13 mouse cellular contexts compared by ENCODE assay signal in genomic region chr8:98403645-98404032, GRCm38 (mm10).
"Had no signal": no experiment of that assay in that cellular context is flagged by ENCODE, and none has a peak within 500 bp of the region (broad histone marks: within the 10 kb centered on the region; RNA-seq: fewer than 3 reads in every experiment).

No protein-coding gene starts in this region.

- H3K4me1 ChIP-seq: neural tube, embryonic 15.5 days; stomach, embryonic 15.5 days had no signal

- H3K9ac ChIP-seq: neural tube, embryonic 15.5 days; stomach, embryonic 15.5 days had no signal

- H3K4me2 ChIP-seq: neural tube, embryonic 15.5 days; stomach, embryonic 15.5 days had no signal

- H3K9me3 ChIP-seq: neural tube, embryonic 15.5 days; stomach, embryonic 15.5 days had no signal

- H3K4me3 ChIP-seq: neural tube, embryonic 15.5 days; stomach, embryonic 15.5 days had no signal

- H3K27me3 ChIP-seq: neural tube, embryonic 15.5 days; stomach, embryonic 15.5 days had no signal

- H3K27ac ChIP-seq: neural tube, embryonic 15.5 days; stomach, embryonic 15.5 days; stomach, postnatal 0 days had no signal

- H3K36me3 ChIP-seq: neural tube, embryonic 15.5 days; stomach, embryonic 15.5 days had no signal

- DNase-seq: right cerebral cortex, adult 18-20 months; right cerebral cortex, postnatal 25 days; right cerebral cortex, postnatal 4 days; spleen, adult 18-20 months; thymus, adult 18-20 months; thymus, adult 2 months; thymus, postnatal 14 days; thymus, postnatal 25 days; thymus, postnatal 36 days; thymus, postnatal 4 days had no signal
